Mouse (Mus musculus): ENCODE measurements around the gene Ccdc24. TPM values are rescaled to one million over a fixed set of nuclear protein-coding genes. Genes with fewer than 3 reads are reported as not detected.

Ccdc24 gene
- polyA plus RNA-seq, 1 experiment from 2014 or later, result 1.4 TPM

DNA sequence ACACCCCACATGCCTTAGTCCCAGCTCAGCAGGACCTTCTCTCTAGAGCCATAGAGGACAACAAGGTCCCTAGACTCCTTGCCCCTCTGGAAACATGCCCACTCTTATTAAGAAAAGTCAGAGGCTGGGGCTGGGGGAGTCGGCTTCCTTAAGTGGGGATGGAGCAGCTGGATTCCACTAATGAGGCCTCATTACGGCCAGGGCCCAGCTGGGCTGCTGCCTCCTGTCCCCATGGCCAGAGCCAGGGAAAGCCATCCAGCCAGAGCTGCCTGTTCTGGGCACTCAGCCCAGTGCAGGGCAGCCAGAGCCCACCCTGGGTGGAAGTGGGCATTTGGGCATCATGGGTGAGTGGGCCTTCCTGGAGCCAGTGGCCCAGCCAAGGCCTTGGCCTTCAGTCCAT is 25.3 kb downstream of the Ccdc24 start:
- Histone ChIP-seq H3K36me3 (ENCODE audit: control insufficient read depth, insufficient read depth, low read length) (no peaks in the 10 kb centered on the region), H3K27ac (ENCODE audit: low read depth, low read length) (no peak overlapping the region; the same call in 1 of the 2 replicates)

GRCm38 (mm10) chr4:117846261-117846660 is 26.1 kb downstream of the Ccdc24 start:
- H3K4me1 ChIP-seq (ENCODE audit: control insufficient read depth, insufficient read depth, low read length), result peaks cover 8% of the 10 kb centered on the region
- H3K4me2 ChIP-seq (ENCODE audit: low read depth, low read length), result no peak overlapping the region
- H3K36me3 ChIP-seq (ENCODE audit: control insufficient read depth, insufficient read depth, low read length), result no peaks in the 10 kb centered on the region
- H3K27me3 ChIP-seq (ENCODE audit: control insufficient read depth, insufficient read depth, low read length), result no peaks in the 10 kb centered on the region
- H3K27ac ChIP-seq (ENCODE audit: low read depth, low read length), result no peak overlapping the region
- WGBS, result 96% methylated on average over 4 of the region's 4 CpGs
- H3K4me3 ChIP-seq (ENCODE audit: low read depth, low read length), result no peak overlapping the region
- no peaks in the 10 kb centered on the region for H3K9me3 ChIP-seq (ENCODE audit: control insufficient read depth, low read length)
- H3K9ac ChIP-seq (replicated peaks; ENCODE audit: low read depth, low read length), result no peak overlapping the region
- ATAC-seq (ENCODE audit: low read depth), result no peak

More for the DNA sequence above, 25.3 kb downstream of the Ccdc24 start:
- 3% methylated on average over 2 of the region's 2 CpGs for WGBS
- H3K4me3 ChIP-seq (ENCODE audit: low read depth, low read length), result no peak overlapping the region
- no peaks in the 10 kb centered on the region for H3K27me3 ChIP-seq (ENCODE audit: control insufficient read depth, insufficient read depth, low read length)
- peaks cover 8% of the 10 kb centered on the region for H3K4me1 ChIP-seq (ENCODE audit: control insufficient read depth, insufficient read depth, low read length)
- no peak; the same call in 1 of the 2 replicates for ATAC-seq (ENCODE audit: low read depth)
- H3K9ac ChIP-seq (replicated peaks; ENCODE audit: low read depth, low read length), result no peak overlapping the region
- no peak overlapping the region for H3K4me2 ChIP-seq (ENCODE audit: low read depth, low read length)
- H3K9me3 ChIP-seq (ENCODE audit: control insufficient read depth, low read length), result no peaks in the 10 kb centered on the region

DNA sequence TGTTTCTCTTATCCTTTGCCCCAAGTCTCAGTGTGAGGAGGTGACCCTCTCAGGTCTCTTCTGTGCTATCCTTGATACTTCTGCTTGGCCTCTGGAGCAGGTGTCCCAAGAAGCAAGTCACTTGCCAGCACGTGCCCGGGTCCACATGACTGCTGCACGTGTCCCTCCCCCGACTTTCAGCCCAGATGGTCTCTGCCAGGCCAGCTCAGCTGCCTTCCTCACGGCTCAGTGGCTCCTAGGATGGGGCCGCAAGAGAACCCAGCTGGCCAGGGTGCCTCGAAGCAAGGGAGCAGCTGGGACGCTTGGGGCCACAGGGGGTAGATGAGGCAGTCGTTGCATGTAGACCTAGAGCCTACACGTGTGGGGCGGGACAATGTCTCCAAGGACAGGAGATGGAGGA is 27.0 kb downstream of the Ccdc24 start:
- no peak overlapping the region for H3K4me2 ChIP-seq (ENCODE audit: low read depth, low read length)
- no peak overlapping the region for H3K4me3 ChIP-seq (ENCODE audit: low read depth, low read length)
- ATAC-seq (ENCODE audit: low read depth), result no peak
- H3K9me3 ChIP-seq (ENCODE audit: control insufficient read depth, low read length), result no peaks in the 10 kb centered on the region
- H3K27me3 ChIP-seq (ENCODE audit: control insufficient read depth, insufficient read depth, low read length), result no peaks in the 10 kb centered on the region
- no peaks in the 10 kb centered on the region for H3K36me3 ChIP-seq (ENCODE audit: control insufficient read depth, insufficient read depth, low read length)
- 40% methylated on average over 11 of the region's 11 CpGs for WGBS
- H3K4me1 ChIP-seq (ENCODE audit: control insufficient read depth, insufficient read depth, low read length), result peaks cover 4% of the 10 kb centered on the region
- H3K9ac ChIP-seq (replicated peaks; ENCODE audit: low read depth, low read length), result no peak overlapping the region
- H3K27ac ChIP-seq (ENCODE audit: low read depth, low read length), result no peak overlapping the region

DNA sequence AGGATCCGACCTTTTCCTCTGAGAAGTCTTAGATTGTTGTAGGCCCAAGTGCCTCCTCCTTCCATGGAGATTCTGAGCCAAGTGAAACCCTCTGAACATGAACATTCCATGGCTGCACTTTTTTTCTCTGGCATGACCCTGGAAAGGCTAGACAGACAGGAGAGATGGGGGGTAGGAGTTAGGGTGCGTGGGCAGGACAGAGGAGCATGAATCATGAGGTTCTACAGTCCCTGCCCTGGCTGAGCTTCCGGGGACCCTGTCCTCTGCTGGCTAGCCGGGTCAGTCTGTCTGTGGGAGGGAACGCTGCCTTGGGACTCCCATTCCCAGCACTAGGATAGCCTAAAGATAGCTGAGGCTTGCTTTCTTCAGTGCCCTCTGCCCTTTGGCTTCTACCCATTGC is 27.9 kb downstream of the Ccdc24 start:
- no peak for ATAC-seq (ENCODE audit: low read depth)
- H3K9me3 ChIP-seq (ENCODE audit: control insufficient read depth, low read length), result no peaks in the 10 kb centered on the region
- H3K4me1 ChIP-seq (ENCODE audit: control insufficient read depth, insufficient read depth, low read length), result no peaks in the 10 kb centered on the region; the same call in 1 of the 2 replicates
- H3K36me3 ChIP-seq (ENCODE audit: control insufficient read depth, insufficient read depth, low read length), result no peaks in the 10 kb centered on the region
- no peak overlapping the region for H3K27ac ChIP-seq (ENCODE audit: low read depth, low read length)
- H3K9ac ChIP-seq (replicated peaks; ENCODE audit: low read depth, low read length), result no peak overlapping the region
- 94% methylated on average over 5 of the region's 5 CpGs for WGBS
- no peak overlapping the region for H3K4me2 ChIP-seq (ENCODE audit: low read depth, low read length)
- H3K4me3 ChIP-seq (ENCODE audit: low read depth, low read length), result no peak overlapping the region
- no peaks in the 10 kb centered on the region for H3K27me3 ChIP-seq (ENCODE audit: control insufficient read depth, insufficient read depth, low read length)

DNA sequence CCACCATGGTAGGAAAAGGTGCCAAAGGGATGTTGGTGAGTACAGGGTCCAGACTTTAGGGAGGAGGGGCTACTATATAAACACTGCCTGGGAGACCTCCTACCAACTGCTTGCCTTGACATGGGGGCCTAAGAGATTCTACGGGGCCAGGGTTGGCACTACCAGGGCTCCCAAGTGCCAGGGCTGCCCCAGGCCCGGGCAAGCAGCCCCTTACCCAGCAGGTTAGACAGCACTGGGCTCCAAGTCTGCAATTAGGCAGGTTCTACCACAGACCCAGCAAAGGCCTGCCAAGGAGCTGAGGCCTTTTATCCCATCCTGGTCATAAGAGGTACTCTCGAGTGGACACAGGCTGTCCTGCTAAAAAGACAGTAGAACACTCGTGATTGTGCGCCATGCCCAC is 29.3 kb downstream of the Ccdc24 start:
- H3K27me3 ChIP-seq (ENCODE audit: control insufficient read depth, insufficient read depth, low read length), result no peaks in the 10 kb centered on the region
- H3K36me3 ChIP-seq (ENCODE audit: control insufficient read depth, insufficient read depth, low read length), result no peaks in the 10 kb centered on the region
- H3K9ac ChIP-seq (replicated peaks; ENCODE audit: low read depth, low read length), result no peak overlapping the region
- no peak overlapping the region for H3K4me3 ChIP-seq (ENCODE audit: low read depth, low read length)
- 92% methylated on average over 5 of the region's 5 CpGs for WGBS
- H3K4me1 ChIP-seq (ENCODE audit: control insufficient read depth, insufficient read depth, low read length), result no peaks in the 10 kb centered on the region
- H3K4me2 ChIP-seq (ENCODE audit: low read depth, low read length), result no peak overlapping the region
- no peak for ATAC-seq (ENCODE audit: low read depth)
- no peak overlapping the region for H3K27ac ChIP-seq (ENCODE audit: low read depth, low read length)
- H3K9me3 ChIP-seq (ENCODE audit: control insufficient read depth, low read length), result no peaks in the 10 kb centered on the region

DNA sequence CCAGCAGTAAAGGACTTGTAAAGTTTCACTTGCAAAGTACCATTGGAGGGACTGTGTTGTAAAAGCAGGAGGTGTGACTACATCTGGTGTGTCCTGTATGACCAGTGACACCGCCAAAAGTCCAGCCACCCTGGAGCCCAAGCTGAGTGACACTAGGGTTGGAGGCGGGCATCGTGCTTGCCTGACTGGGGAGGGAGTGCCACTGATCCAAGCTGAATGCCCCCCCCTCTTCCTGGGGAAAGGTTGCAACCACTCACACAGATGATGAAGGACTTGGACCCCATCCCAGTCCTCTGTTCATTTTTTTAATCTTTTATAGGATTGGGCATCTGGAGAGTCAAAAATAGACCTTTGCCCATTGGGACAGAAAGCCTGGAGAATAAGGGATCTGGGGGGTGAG is 30.8 kb downstream of the Ccdc24 start:
- ATAC-seq (ENCODE audit: low read depth), result no peak
- Histone ChIP-seq H3K27me3 (ENCODE audit: control insufficient read depth, insufficient read depth, low read length) (no peaks in the 10 kb centered on the region), H3K4me3 (ENCODE audit: low read depth, low read length) (no peak overlapping the region), H3K9ac (replicated peaks; ENCODE audit: low read depth, low read length) (no peak overlapping the region), H3K4me1 (ENCODE audit: control insufficient read depth, insufficient read depth, low read length) (no peaks in the 10 kb centered on the region), H3K9me3 (ENCODE audit: control insufficient read depth, low read length) (no peaks in the 10 kb centered on the region), H3K27ac (ENCODE audit: low read depth, low read length) (no peak overlapping the region), H3K36me3 (ENCODE audit: control insufficient read depth, insufficient read depth, low read length) (no peaks in the 10 kb centered on the region), H3K4me2 (ENCODE audit: low read depth, low read length) (no peak overlapping the region)
- WGBS, result 64% methylated on average over 3 of the region's 3 CpGs

DNA sequence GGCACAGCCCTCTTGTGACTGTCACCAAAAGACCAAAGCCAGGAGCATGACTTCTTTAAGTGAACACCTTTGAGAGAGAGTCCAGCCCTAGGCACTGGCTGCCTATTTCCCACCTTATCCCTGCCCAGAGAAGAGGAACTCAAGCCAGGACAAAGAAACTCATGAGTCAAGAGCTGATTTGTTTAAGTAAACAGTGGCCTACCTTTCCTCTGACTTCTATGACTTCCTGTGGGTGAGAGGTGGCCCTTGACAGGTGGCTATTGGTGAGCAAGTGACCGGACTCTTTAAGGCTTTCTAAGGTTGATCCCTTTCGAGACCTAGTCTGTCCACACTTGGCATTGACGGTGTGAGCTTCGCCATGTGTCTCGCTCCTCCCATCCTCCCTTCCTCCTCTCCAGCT is 31.5 kb downstream of the Ccdc24 start:
- Histone ChIP-seq H3K9ac (replicated peaks; ENCODE audit: low read depth, low read length) (no peak overlapping the region), H3K4me2 (ENCODE audit: low read depth, low read length) (no peak overlapping the region), H3K27me3 (ENCODE audit: control insufficient read depth, insufficient read depth, low read length) (no peaks in the 10 kb centered on the region), H3K4me1 (ENCODE audit: control insufficient read depth, insufficient read depth, low read length) (no peaks in the 10 kb centered on the region), H3K27ac (ENCODE audit: low read depth, low read length) (no peak overlapping the region), H3K36me3 (ENCODE audit: control insufficient read depth, insufficient read depth, low read length) (no peaks in the 10 kb centered on the region), H3K4me3 (ENCODE audit: low read depth, low read length) (no peak overlapping the region), H3K9me3 (ENCODE audit: control insufficient read depth, low read length) (no peaks in the 10 kb centered on the region)
- no peak for ATAC-seq (ENCODE audit: low read depth)
- WGBS, result 93% methylated on average over 5 of the region's 5 CpGs

DNA sequence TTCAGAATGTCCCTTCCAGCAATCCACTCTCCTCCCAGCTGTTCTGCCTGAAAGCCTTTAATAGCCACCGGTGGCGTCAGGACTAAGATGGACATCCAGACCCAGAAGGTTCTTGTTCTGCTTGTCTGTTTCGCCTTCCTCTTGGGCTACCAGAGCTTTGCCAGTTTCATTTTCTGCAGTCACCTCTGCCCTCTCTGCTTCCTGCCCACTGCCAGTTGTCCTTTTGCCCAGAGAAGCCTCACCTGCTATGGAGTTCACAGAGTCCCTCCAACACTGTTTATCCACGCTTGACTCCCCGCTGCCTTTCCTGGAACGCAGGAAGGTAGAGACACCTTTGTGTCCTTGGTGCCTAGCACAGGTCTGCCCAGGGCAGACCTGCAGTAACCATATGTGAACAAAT is 33.0 kb downstream of the Ccdc24 start:
- Histone ChIP-seq H3K4me1 (ENCODE audit: control insufficient read depth, insufficient read depth, low read length) (peaks cover 6% of the 10 kb centered on the region; the same call in 1 of the 2 replicates), H3K27me3 (ENCODE audit: control insufficient read depth, insufficient read depth, low read length) (no peaks in the 10 kb centered on the region), H3K9me3 (ENCODE audit: control insufficient read depth, low read length) (no peaks in the 10 kb centered on the region), H3K9ac (replicated peaks; ENCODE audit: low read depth, low read length) (no peak overlapping the region), H3K4me2 (ENCODE audit: low read depth, low read length) (no peak overlapping the region), H3K27ac (ENCODE audit: low read depth, low read length) (no peak overlapping the region), H3K4me3 (ENCODE audit: low read depth, low read length) (no peak overlapping the region), H3K36me3 (ENCODE audit: control insufficient read depth, insufficient read depth, low read length) (no peaks in the 10 kb centered on the region)
- no peak for ATAC-seq (ENCODE audit: low read depth)
- 85% methylated on average over 6 of the region's 6 CpGs for WGBS

DNA sequence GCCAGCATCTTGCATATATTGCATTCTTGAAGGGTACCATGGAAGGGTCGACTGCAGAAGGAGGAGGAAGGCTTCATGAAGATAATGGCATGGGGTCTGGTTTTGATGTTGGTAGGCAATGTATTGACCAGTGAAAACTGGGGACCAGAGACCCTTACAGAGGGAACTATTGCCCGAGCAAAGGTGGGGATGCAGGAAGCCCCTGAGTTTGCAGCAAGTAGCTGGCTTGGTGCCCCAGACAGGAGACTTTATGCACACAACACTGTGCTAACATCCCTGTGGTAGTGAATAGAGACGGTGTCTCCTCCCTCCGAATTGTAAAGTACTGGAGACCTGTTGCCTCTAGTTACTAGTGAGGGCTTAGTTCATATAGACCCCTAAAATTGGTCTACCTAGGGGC is 35.1 kb downstream of the Ccdc24 start:
- ATAC-seq (ENCODE audit: low read depth), result no peak
- no peak overlapping the region for H3K9ac ChIP-seq (replicated peaks; ENCODE audit: low read depth, low read length)
- H3K4me1 ChIP-seq (ENCODE audit: control insufficient read depth, insufficient read depth, low read length), result peaks cover 7% of the 10 kb centered on the region; the same call in 1 of the 2 replicates
- H3K4me3 ChIP-seq (ENCODE audit: low read depth, low read length), result no peak overlapping the region
- H3K36me3 ChIP-seq (ENCODE audit: control insufficient read depth, insufficient read depth, low read length), result no peaks in the 10 kb centered on the region
- 63% methylated on average over 4 of the region's 4 CpGs for WGBS
- H3K9me3 ChIP-seq (ENCODE audit: control insufficient read depth, low read length), result no peaks in the 10 kb centered on the region
- no peak overlapping the region for H3K27ac ChIP-seq (ENCODE audit: low read depth, low read length)
- H3K4me2 ChIP-seq (ENCODE audit: low read depth, low read length), result no peak overlapping the region
- H3K27me3 ChIP-seq (ENCODE audit: control insufficient read depth, insufficient read depth, low read length), result no peaks in the 10 kb centered on the region

All from neural tube, embryonic 14.5 days (tissue).